Comparison of ENCODE assay signal across 8 mouse cellular contexts in the genomic region with DNA sequence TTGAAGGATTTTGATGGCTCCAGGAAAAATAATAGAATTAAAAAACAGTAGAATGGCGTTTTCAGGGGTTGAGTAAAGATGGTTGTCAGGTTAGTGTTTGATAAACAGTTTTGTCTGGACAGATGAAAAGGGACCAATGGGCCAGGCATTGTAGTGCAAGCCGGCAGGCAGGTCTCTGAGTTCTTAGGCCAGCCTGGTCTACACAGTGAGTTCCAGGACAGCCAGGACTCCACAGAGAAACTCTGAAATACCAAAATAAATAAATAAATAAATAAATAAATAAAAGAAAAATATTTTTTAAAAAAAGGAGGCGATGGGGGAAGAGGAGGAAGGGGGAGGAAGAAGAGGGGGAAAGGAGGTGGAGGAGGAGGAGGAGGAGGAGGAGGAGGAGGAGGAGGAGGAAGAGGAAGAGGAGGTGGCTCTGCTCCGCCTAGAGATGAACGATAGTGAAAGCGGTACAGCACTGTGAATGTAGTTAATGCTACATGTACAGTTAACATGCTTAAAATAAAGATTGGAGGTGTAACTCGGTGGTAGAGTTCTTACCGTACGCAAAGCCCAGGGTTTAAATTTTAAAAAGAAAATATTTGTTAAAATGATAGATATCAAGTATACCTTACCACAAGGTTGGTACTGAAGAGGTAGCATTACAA. TPM values are rescaled to one million over a fixed set of nuclear protein-coding genes. Genes with fewer than 3 reads are reported as not detected.
DNase-seq lines count a peak whose midpoint lies in the region; ATAC-seq and TF ChIP-seq lines count a peak whose summit lies in the region.

No protein-coding gene starts in this region.

- 0 out of 2 replicates have a peak, but pooled peaks have one; percentile 3 for ATAC-seq in embryonic facial prominence, embryonic 14.5 days (ENCODE audit: low read depth)

- H3K9ac ChIP-seq in embryonic facial prominence, embryonic 14.5 days (ENCODE audit: low read depth, low read length): 0 out of 2 replicates have a peak overlapping the region, but pooled peaks have one; percentile 69

- no peaks in the 10 kb centered on the region for H3K36me3 ChIP-seq in embryonic facial prominence, embryonic 14.5 days (ENCODE audit: control insufficient read depth, insufficient read depth, low read length)
- no peaks in the 10 kb centered on the region for H3K36me3 ChIP-seq in limb, embryonic 10.5 days
- H3K36me3 ChIP-seq in myocyte (ENCODE audit: control insufficient read depth, insufficient read depth): no peaks in the 10 kb centered on the region

- TF ChIP-seq POLR2A in myocyte (IDR thresholded peaks at IDR 0.05; ENCODE audit: insufficient read length, low read depth): no peak

- no peaks in the 10 kb centered on the region for H3K79me2 ChIP-seq in myocyte (ENCODE audit: control insufficient read depth, insufficient read depth)

- DNase-seq in layer of hippocampus, adult 2 months (ENCODE audit: low spot score in 2 of 2): no peak
- no peak for DNase-seq in layer of hippocampus, adult 11-12 months (ENCODE audit: low spot score)
- DNase-seq in embryonic facial prominence, embryonic 14.5 days (ENCODE audit: low spot score): no peak
- DNase-seq in limb, embryonic 10.5 days (ENCODE audit: low spot score): no peak
- DNase-seq in MN1 (ENCODE audit: low spot score): no peak
- no peak for DNase-seq in layer of hippocampus, adult 9-10 months (ENCODE audit: low spot score)
- DNase-seq in adrenal gland, adult 8-10 months: no peak

- no peaks in the 10 kb centered on the region for H3K9me3 ChIP-seq in embryonic facial prominence, embryonic 14.5 days (ENCODE audit: control insufficient read depth, low read length)
- H3K9me3 ChIP-seq in limb, embryonic 10.5 days (replicated peaks): no peaks in the 10 kb centered on the region

- WGBS in embryonic facial prominence, embryonic 14.5 days: 34% methylated on average over 9 of the region's 9 CpGs
- 47% methylated on average over 8 of the region's 9 CpGs for WGBS in limb, embryonic 10.5 days

- H3K4me2 ChIP-seq in embryonic facial prominence, embryonic 14.5 days (ENCODE audit: low read depth, low read length): peak overlapping the region; percentile 71
- peak overlapping the region; percentile 60 for H3K4me2 ChIP-seq in myocyte (ENCODE audit: low read depth)

- H3K27ac ChIP-seq in layer of hippocampus, adult 2 months: 0 out of 2 replicates have a peak overlapping the region, but pooled peaks have one; percentile 32
- no peak overlapping the region for H3K27ac ChIP-seq in embryonic facial prominence, embryonic 14.5 days (replicated peaks; ENCODE audit: low read depth, low read length)
- no peak overlapping the region for H3K27ac ChIP-seq in limb, embryonic 10.5 days

- H3K4me3 ChIP-seq in layer of hippocampus, adult 2 months: peak overlapping the region; percentile 67
- peak overlapping the region; percentile 72 for H3K4me3 ChIP-seq in embryonic facial prominence, embryonic 14.5 days (ENCODE audit: low read depth, low read length)
- H3K4me3 ChIP-seq in limb, embryonic 10.5 days: peak overlapping the region; percentile 60
- H3K4me3 ChIP-seq in myocyte: peak overlapping the region; percentile 38

- H3K4me1 ChIP-seq in embryonic facial prominence, embryonic 14.5 days (ENCODE audit: control insufficient read depth, insufficient read depth, low read length): peaks cover 3% of the 10 kb centered on the region
- H3K4me1 ChIP-seq in limb, embryonic 10.5 days: peaks cover 21% of the 10 kb centered on the region

- no peak for TF ChIP-seq CTCF in layer of hippocampus, adult 2 months (conservative IDR thresholded peaks at IDR 0.05)

- H3K27me3 ChIP-seq in embryonic facial prominence, embryonic 14.5 days (replicated peaks; ENCODE audit: control insufficient read depth, insufficient read depth, low read length): no peaks in the 10 kb centered on the region
- peaks cover 30% of the 10 kb centered on the region for H3K27me3 ChIP-seq in limb, embryonic 10.5 days (ENCODE audit: low read depth, poor library complexity, severe bottlenecking)
- H3K27me3 ChIP-seq in myocyte (ENCODE audit: control insufficient read depth, insufficient read depth, insufficient read length): no peaks in the 10 kb centered on the region

- no peak overlapping the region for H3ac ChIP-seq in myocyte (ENCODE audit: control insufficient read depth, insufficient read length)

TF ChIP-seq in myocyte, 11 proteins besides CTCF, POLR2A, EP300 and RAD21:
- no peak for TF ChIP-seq SRF (IDR thresholded peaks at IDR 0.05; ENCODE audit: control insufficient read depth, insufficient read length, low read depth)
- TF ChIP-seq E2F4 (IDR thresholded peaks at IDR 0.05; ENCODE audit: insufficient read depth): no peak
- TF ChIP-seq CEBPB (IDR thresholded peaks at IDR 0.05; ENCODE audit: insufficient read depth, poor library complexity, severe bottlenecking): no peak
- no peak for TF ChIP-seq TCF12 (IDR thresholded peaks at IDR 0.05; ENCODE audit: insufficient read depth, poor library complexity, severe bottlenecking)
- no peak for TF ChIP-seq USF1 (IDR thresholded peaks at IDR 0.05; ENCODE audit: low read depth)
- no peak for TF ChIP-seq POLR2AphosphoS2 (IDR thresholded peaks at IDR 0.05; ENCODE audit: insufficient read length, low read depth)
- TF ChIP-seq MYOG (IDR thresholded peaks at IDR 0.05; ENCODE audit: control insufficient read depth in 1 of 3, insufficient read depth in 1 of 3, insufficient read length in 2 of 3, low read depth in 2 of 3): no peak
- no peak for TF ChIP-seq MYOD1 (IDR thresholded peaks at IDR 0.05; ENCODE audit: control insufficient read depth in 1 of 3, insufficient read length in 2 of 3, low read depth in 2 of 3)
- TF ChIP-seq TCF3 (IDR thresholded peaks at IDR 0.05; ENCODE audit: insufficient read length, low read depth): no peak
- TF ChIP-seq MAX (IDR thresholded peaks at IDR 0.05; ENCODE audit: low read depth): no peak
- TF ChIP-seq REST (IDR thresholded peaks at IDR 0.05; ENCODE audit: insufficient read depth, insufficient read length): no peak
TF ChIP-seq in myocyte: peak in this region for 0.

RNA-seq across cellular contexts. Expression of gene Gm12184, which starts 6.7 kb away (rescaled TPM):
- total RNA-seq in layer of hippocampus, adult 2 months (2021): 1 to 10 TPM in 1 of 2 experiments, under 1 TPM in 1; 0.79 to 1.3 TPM
- 3.4 and 4.6 TPM in 2 replicates for polyA plus RNA-seq in embryonic facial prominence, embryonic 14.5 days (2014; fragmentation: Nextera tagmentation; extraction: Ambion mirVana)
- 2.9 and 5.1 TPM in 2 replicates for polyA plus RNA-seq in limb, embryonic 10.5 days (2016; fragmentation: Nextera tagmentation; extraction: Ambion mirVana)
- 13.2 TPM for polyA plus RNA-seq in myocyte (2012; fragmentation: generic; extraction: Trizol)
- 1 to 10 TPM; 2.9 to 3.5 (median 3.3) TPM for total RNA-seq in adrenal gland, adult 8-10 months (2022)

RNA-seq across cellular contexts. Expression of gene Trim7, which starts 7.3 kb away (rescaled TPM):
- 1 to 10 TPM; 2.6 to 2.8 TPM for total RNA-seq in layer of hippocampus, adult 2 months (2021)
- 1.3 TPM in 2 replicates for polyA plus RNA-seq in embryonic facial prominence, embryonic 14.5 days (2014; fragmentation: Nextera tagmentation; extraction: Ambion mirVana)
- polyA plus RNA-seq in limb, embryonic 10.5 days (2016; fragmentation: Nextera tagmentation; extraction: Ambion mirVana): 0.70 TPM in 1 of 2 replicates, not detected in the other
- 5.4 TPM for polyA plus RNA-seq in myocyte (2012; fragmentation: generic; extraction: Trizol)
- total RNA-seq in adrenal gland, adult 8-10 months (2022): 10 to 100 TPM; 10.1 to 14.9 (median 10.9) TPM

RNA-seq across cellular contexts. Expression of gene Trim41, which starts 16.1 kb away (rescaled TPM):
- 10 to 100 TPM; 56.8 to 61.5 TPM for total RNA-seq in layer of hippocampus, adult 2 months (2021)
- 5.2 and 5.3 TPM in 2 replicates for polyA plus RNA-seq in embryonic facial prominence, embryonic 14.5 days (2014; fragmentation: Nextera tagmentation; extraction: Ambion mirVana)
- 4.2 and 6.1 TPM in 2 replicates for polyA plus RNA-seq in limb, embryonic 10.5 days (2016; fragmentation: Nextera tagmentation; extraction: Ambion mirVana)
- polyA plus RNA-seq in myocyte (2012; fragmentation: generic; extraction: Trizol): 31.3 TPM
- total RNA-seq in adrenal gland, adult 8-10 months (2022): 10 to 100 TPM; 35.5 to 69.9 (median 49.8) TPM

RNA-seq across cellular contexts. Expression of gene Rack1, which starts 33.1 kb away (rescaled TPM):
- total RNA-seq in layer of hippocampus, adult 2 months (2021): 100 to 1,000 TPM; 226 to 240 TPM
- polyA plus RNA-seq in embryonic facial prominence, embryonic 14.5 days (2014; fragmentation: Nextera tagmentation; extraction: Ambion mirVana): 912 and 926 TPM in 2 replicates
- polyA plus RNA-seq in limb, embryonic 10.5 days (2016; fragmentation: Nextera tagmentation; extraction: Ambion mirVana): 818 and 973 TPM in 2 replicates
- 2,993 TPM for polyA plus RNA-seq in myocyte (2012; fragmentation: generic; extraction: Trizol)
- total RNA-seq in adrenal gland, adult 8-10 months (2022): 100 to 1,000 TPM; 568 to 660 (median 629) TPM

RNA-seq across cellular contexts. Expression of gene Irgm1, which starts 38.3 kb away (rescaled TPM):
- 1 to 10 TPM; 3.6 to 4.3 TPM for total RNA-seq in layer of hippocampus, adult 2 months (2021)
- 6.9 and 7.6 TPM in 2 replicates for polyA plus RNA-seq in embryonic facial prominence, embryonic 14.5 days (2014; fragmentation: Nextera tagmentation; extraction: Ambion mirVana)
- polyA plus RNA-seq in limb, embryonic 10.5 days (2016; fragmentation: Nextera tagmentation; extraction: Ambion mirVana): 1.0 and 1.4 TPM in 2 replicates
- polyA plus RNA-seq in myocyte (2012; fragmentation: generic; extraction: Trizol): 6.9 TPM
- 10 to 100 TPM; 21.0 to 26.7 (median 25.2) TPM for total RNA-seq in adrenal gland, adult 8-10 months (2022)
